Mouse (Mus musculus) embryo, embryonic 10 days (tissue): Measurements from ENCODE around the gene Dhh.

Experiments used
- DNase-seq: peaks from one replicate; pipeline ENCODE4 v3.0.0-alpha.2; 2015; ENCODE audit warnings: low spot score

Dhh gene

GRCm38 (mm10) chr15:98916016-98916415, 17.7 kb upstream of the Dhh start:
- no peak for DNase-seq

GRCm38 (mm10) chr15:98914903-98915302, 16.6 kb upstream of the Dhh start:
- DNase-seq, result no peak

DNA sequence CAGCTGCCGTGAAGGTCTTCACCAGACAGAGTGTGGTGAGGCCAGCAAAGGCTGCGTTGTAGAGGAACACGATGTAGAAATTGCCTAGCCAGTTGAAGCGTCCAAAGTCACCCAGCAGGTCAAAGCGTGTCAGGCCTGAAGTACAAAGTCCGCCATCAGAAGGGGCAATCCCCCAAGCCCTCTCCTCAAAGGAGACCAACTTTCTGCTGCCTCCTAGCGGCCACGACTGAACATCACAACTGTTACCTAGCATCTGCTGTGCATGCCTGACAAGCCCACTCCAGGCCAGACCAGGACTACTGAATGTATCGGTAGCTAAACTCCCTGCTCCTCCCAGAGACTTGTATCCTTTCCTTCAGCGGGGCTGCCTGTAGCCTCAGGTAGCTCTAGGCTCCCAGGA, 6.4 kb upstream of the Dhh start:
- peak; percentile 92 for DNase-seq

- no peak for DNase-seq
Measured at GRCm38 (mm10) chr15:98902600-98902999, 4.3 kb upstream of the Dhh start.

GRCm38 (mm10) chr15:98901530-98901929, 3.2 kb upstream of the Dhh start:
- DNase-seq, result no peak

GRCm38 (mm10) chr15:98897495-98897894, 845 bp downstream of the Dhh start:
- DNase-seq, result peak; percentile 40

GRCm38 (mm10) chr15:98895635-98896589, 2.4 kb downstream of the Dhh start:
- DNase-seq, result peak; percentile 85

GRCm38 (mm10) chr15:98894746-98895634, 3.4 kb downstream of the Dhh start:
- peak; percentile 43 for DNase-seq

DNA sequence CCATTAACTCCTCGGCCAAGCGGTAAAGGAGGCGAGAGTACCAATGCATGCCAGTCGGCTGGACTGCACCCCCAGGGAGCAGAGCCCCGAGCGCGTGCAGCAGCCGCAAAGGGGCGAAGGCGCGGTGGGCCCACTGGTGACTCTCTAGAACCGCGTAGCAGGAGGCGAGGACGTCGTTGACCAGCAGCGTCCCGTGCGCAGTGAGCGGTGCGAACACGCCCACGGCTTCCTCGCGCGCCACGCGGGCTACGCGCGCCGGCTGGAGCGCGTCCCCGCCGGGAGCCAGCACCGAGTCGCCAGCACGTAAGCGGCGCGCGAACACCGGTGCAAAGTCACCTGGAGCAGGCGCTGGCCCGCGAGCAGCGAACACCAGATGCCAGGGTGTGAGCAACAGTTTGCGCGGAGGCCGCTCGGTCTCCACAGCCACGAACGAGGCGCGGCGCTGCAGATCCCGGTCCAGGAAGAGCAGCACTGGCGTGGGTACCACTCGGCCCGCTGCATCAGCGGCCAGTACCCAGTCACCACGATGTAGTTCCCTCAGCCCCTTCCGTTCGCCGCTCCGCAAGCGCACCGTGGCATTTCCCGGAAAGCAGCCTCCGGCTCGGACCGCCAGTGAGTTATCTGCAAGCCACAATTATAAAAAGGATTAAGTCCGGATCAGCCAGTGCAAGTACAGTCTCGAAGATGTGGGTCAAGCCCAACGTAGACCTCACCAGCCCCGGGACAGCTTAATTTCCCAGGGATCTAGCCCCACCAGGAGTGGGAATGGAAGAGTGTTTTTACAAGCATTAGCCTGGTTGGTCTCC, 4.2 kb downstream of the Dhh start, which contains the start of gene Rhebl1:
Gene Rhebl1 (minus strand): TSS at position 601 of the 806 bp plus-strand sequence.
- peak; percentile 48 for DNase-seq

DNA sequence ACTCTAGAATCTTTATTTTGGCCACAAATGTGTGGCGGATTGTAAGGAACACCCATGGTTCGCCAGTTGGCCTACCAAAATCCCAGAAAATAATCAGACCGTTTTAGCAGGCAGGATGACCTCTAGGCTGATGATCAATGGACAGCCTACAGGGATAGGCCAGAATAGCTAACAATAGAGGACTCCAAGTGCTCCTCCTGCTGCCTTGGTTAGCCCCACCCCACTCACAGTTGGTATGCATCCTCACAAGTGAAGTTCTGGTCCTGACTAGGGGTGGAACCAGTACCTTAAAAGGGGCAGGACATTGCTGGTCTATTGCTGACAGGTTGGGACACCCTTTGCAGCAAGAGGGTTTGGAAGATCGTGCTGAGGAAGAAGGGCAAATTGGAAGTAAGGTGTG, 5.3 kb downstream of the Dhh start:
- DNase-seq, result no peak

- peak; percentile 90 for DNase-seq
Measured at GRCm38 (mm10) chr15:98891907-98892606, 6.3 kb downstream of the Dhh start.

DNA sequence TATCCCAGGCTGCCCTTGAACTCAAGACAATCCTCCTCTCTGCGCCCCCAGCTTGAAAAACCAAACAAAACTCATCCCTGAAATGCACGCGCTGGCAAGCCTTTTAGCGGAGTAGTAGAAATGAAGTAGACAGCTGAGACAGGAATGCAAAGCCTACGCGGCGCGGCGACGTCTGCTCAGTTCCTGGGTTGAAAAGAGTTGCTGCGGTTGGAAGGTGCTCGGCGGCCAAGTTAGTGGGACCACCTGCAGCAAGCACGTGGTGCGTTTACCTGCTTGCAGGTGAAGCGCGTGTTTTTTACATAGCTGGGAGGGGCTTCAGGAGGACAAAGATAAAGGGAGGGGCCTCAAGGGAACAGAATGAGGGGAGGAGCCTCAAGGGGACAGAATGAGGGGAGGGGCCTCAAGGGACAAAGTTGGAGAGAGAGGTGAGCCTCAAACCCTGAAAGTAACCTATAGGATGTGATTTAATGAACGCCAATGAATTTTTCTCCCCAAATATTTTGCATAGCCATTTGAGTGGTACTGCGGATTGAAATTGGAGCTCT, 7.1 kb downstream of the Dhh start:
- DNase-seq, result peak; percentile 37

GRCm38 (mm10) chr15:98887526-98887925, 10.8 kb downstream of the Dhh start:
- no peak for DNase-seq

- no peak for DNase-seq
Measured at GRCm38 (mm10) chr15:98886667-98887387, 11.5 kb downstream of the Dhh start.

DNA sequence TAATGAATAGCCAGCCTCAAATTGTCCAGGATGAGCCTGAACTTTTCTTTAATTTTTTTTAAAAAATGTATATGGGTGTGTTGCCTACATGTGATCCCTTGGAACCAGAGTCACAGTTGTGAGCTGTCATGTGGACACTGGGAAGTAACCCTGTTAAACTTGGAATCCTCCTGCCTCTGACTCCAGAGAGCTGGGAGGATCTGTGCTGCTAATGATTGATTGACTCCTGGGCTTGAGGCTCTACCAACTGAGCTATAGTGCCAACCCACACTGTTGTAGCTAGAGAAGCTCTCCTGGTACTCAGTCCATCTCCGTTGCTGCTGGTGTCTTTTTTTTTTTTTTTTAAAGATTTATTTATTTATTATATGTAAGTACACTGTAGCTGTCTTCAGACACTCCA, 14.2 kb downstream of the Dhh start:
- DNase-seq, result no peak

DNA sequence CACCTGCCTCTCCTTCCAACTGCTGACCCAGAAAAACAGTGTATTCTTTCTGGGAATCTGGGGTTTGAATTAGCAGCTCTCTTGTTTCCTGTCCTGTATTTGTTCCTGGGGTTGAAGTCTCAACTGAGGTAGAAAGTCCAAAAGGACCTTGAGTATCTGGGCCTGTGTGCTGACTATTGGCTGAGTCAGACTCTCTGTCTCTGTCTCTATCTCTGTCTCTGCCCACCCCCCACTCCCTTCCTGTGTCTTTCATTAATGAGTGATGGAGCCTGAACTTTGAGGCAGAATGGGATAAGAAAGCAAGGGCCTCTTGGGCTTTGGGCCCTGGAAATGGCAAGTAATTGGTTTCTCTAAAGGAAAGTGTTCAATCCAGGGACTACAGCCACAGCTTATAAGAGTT, 14.7 kb downstream of the Dhh start:
- DNase-seq, result no peak

GRCm38 (mm10) chr15:98881656-98882008, 16.7 kb downstream of the Dhh start:
- no peak for DNase-seq

GRCm38 (mm10) chr15:98880978-98881655, 17.2 kb downstream of the Dhh start:
- DNase-seq, result peak; percentile 98

GRCm38 (mm10) chr15:98877331-98877730, 21.0 kb downstream of the Dhh start:
- DNase-seq, result peak; percentile 91
